Comparison of ENCODE assay signal across 14 mouse cellular contexts in the genomic region with DNA sequence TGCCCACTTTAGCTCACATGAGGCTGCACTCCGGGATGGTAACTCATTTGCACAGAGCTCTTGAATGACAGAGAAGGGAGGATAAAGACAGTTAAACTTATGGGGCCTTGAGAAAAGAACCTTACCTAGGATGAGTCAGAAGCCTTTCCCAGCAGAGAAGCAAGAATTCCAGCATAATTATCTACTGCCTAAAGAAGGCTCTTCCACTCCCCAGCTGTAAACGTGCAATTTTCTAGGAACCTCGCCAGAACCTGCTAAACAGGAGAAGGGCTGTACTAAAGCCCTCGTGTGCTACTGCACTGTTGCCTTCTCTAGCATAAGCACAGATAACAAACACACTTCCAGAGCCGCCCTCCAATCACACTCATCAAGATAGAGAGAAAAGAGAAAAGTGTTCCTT.
A peak's percentile ranks its signal among the peaks of the same experiment; 100 is the strongest.
DNase-seq lines count a peak whose midpoint lies in the region; ATAC-seq lines count a peak whose summit lies in the region.
"Had no signal": no experiment of that assay in that cellular context is flagged by ENCODE, and none has a peak within 500 bp of the region (broad histone marks: within the 10 kb centered on the region; RNA-seq: fewer than 3 reads in every experiment).

No protein-coding gene starts in this region.

- H3K9me3 ChIP-seq in embryonic facial prominence, embryonic 14.5 days (ENCODE audit: control insufficient read depth, low read length) = no peaks in the 10 kb centered on the region
- H3K9me3 ChIP-seq in embryonic facial prominence, embryonic 10.5 days = no peaks in the 10 kb centered on the region
- H3K9me3 ChIP-seq: limb, embryonic 10.5 days; midbrain, embryonic 10.5 days had no signal

- no peaks in the 10 kb centered on the region for H3K36me3 ChIP-seq in embryonic facial prominence, embryonic 14.5 days (ENCODE audit: control insufficient read depth, insufficient read depth, low read length)
- H3K36me3 ChIP-seq in embryonic facial prominence, embryonic 10.5 days (replicated peaks) = no peaks in the 10 kb centered on the region
- H3K36me3 ChIP-seq: limb, embryonic 10.5 days; midbrain, embryonic 10.5 days had no signal

- no peak overlapping the region for H3K4me3 ChIP-seq in embryonic facial prominence, embryonic 14.5 days (ENCODE audit: low read depth, low read length)
- H3K4me3 ChIP-seq in embryonic facial prominence, embryonic 10.5 days = no peak overlapping the region

- no peaks in the 10 kb centered on the region for H3K27me3 ChIP-seq in embryonic facial prominence, embryonic 14.5 days (replicated peaks; ENCODE audit: control insufficient read depth, insufficient read depth, low read length)
- H3K27me3 ChIP-seq in embryonic facial prominence, embryonic 10.5 days (replicated peaks; ENCODE audit: low read depth, poor library complexity, severe bottlenecking) = no peaks in the 10 kb centered on the region

- H3K27ac ChIP-seq in embryonic facial prominence, embryonic 14.5 days (replicated peaks; ENCODE audit: low read depth, low read length) = no peak overlapping the region
- no peak overlapping the region; the same call in 1 of the 2 replicates for H3K27ac ChIP-seq in embryonic facial prominence, embryonic 10.5 days (replicated peaks)
- H3K27ac ChIP-seq: hindbrain, postnatal 0 days; kidney, postnatal 0 days had no signal

- intact Hi-C loops in heart, postnatal 10 days (cut with DNase I) = no loop called here

- no peak overlapping the region for H3K9ac ChIP-seq in embryonic facial prominence, embryonic 14.5 days (ENCODE audit: low read depth, low read length)

- peak; percentile 58 for DNase-seq in embryonic facial prominence, embryonic 14.5 days (ENCODE audit: low spot score)
- no peak for DNase-seq in embryonic facial prominence, embryonic 10.5 days (ENCODE audit: low spot score)
- peak; percentile 21 for DNase-seq in thymus, postnatal 14 days
- DNase-seq in thymus, postnatal 36 days = no peak
- DNase-seq in large intestine, adult 2 months (ENCODE audit: low read depth, low spot score) = peak; percentile 37
- peak; percentile 33 for DNase-seq in naive thymus-derived CD4-positive, alpha-beta T cell, adult 2 months (ENCODE audit: low read depth)
- no peak for DNase-seq in gastrocnemius, postnatal 25 days
- no peak for DNase-seq in heart, postnatal 10 days
- DNase-seq: cerebellum, adult 8-10 months; right cerebral cortex, postnatal 25 days had no signal

- ATAC-seq in embryonic facial prominence, embryonic 14.5 days (ENCODE audit: low read depth) = no peak

- 59% methylated on average over 5 of the region's 5 CpGs for WGBS in embryonic facial prominence, embryonic 14.5 days
- 78% methylated on average over 5 of the region's 5 CpGs for WGBS in embryonic facial prominence, embryonic 10.5 days
- 18% methylated on average over 5 of the region's 5 CpGs for WGBS in large intestine, adult 2 months

- H3K4me1 ChIP-seq in embryonic facial prominence, embryonic 14.5 days (ENCODE audit: control insufficient read depth, insufficient read depth, low read length) = peaks cover 9% of the 10 kb centered on the region; the same call in 1 of the 2 replicates
- peaks cover 18% of the 10 kb centered on the region for H3K4me1 ChIP-seq in embryonic facial prominence, embryonic 10.5 days

- no peak overlapping the region for H3K4me2 ChIP-seq in embryonic facial prominence, embryonic 14.5 days (ENCODE audit: low read depth, low read length)

Comparison
In these comparisons a context has a peak if more than half of its experiments do, and no peak if none do; other contexts are left out.
1. DNase-seq: peak in embryonic facial prominence, embryonic 14.5 days (single experiment), thymus, postnatal 14 days (single experiment), large intestine, adult 2 months (single experiment) and naive thymus-derived CD4-positive, alpha-beta T cell, adult 2 months (single experiment); none in embryonic facial prominence, embryonic 10.5 days (single experiment), thymus, postnatal 36 days (0 of 2), gastrocnemius, postnatal 25 days (single experiment) and heart, postnatal 10 days (0 of 2).